Mouse (Mus musculus) myocyte (in vitro differentiated cells): Measurements from ENCODE around the gene Snx29. TPM values are rescaled to one million over a fixed set of nuclear protein-coding genes. Genes with fewer than 3 reads are reported as not detected.
A peak's percentile ranks its signal among the peaks of the same experiment; 100 is the strongest.
"Not testable (repeated sequence)": the region's sequence is repeated elsewhere in the genome, so short reads cannot be mapped to it uniquely, and the experiment has no call there.

ENCODE experiments used
- H3K27me3 ChIP-seq: one replicate; pipeline ENCODE4 v1.6.1; 2011; ENCODE audit not compliant: control insufficient read depth, insufficient read depth, insufficient read length
- H3K36me3 ChIP-seq: one replicate; pipeline ENCODE4 v1.6.1; 2011; ENCODE audit not compliant: control insufficient read depth, insufficient read depth
- H3K4me2 ChIP-seq: one replicate; pipeline ENCODE4 v1.6.1; 2011; ENCODE audit warnings: low read depth, control low read depth
- H3K4me3 ChIP-seq: one replicate; pipeline ENCODE4 v1.5.1; 2011; ENCODE audit warnings: mild to moderate bottlenecking, control low read depth, moderate library complexity
- H3K79me2 ChIP-seq: one replicate; pipeline ENCODE4 v1.6.1; 2011; ENCODE audit not compliant: control insufficient read depth, insufficient read depth
- H3ac ChIP-seq: one replicate; pipeline ENCODE4 v1.6.1; 2011; ENCODE audit not compliant: control insufficient read depth, insufficient read length
- CEBPB ChIP-seq: IDR thresholded peaks from 2 replicates; pipeline ENCODE4 v1.6.1; 2011; ENCODE audit warnings: mild to moderate bottlenecking, moderate library complexity; ENCODE audit not compliant: poor library complexity, insufficient read depth, severe bottlenecking
- E2F4 ChIP-seq: IDR thresholded peaks from one replicate; pipeline ENCODE4 v1.6.1; 2011; ENCODE audit warnings: mild to moderate bottlenecking, control low read depth, moderate library complexity; ENCODE audit not compliant: insufficient read depth
- MAX ChIP-seq: IDR thresholded peaks from one replicate; pipeline ENCODE4 v1.6.1; 2011; ENCODE audit warnings: low read depth, mild to moderate bottlenecking, control low read depth
- MYOD1 ChIP-seq, 3 experiments: IDR thresholded peaks; one replicate each; pipeline ENCODE4 v1.6.1; 2011; ENCODE audit warnings: control low read depth in 2 of 3, low read depth in 2 of 3, mild to moderate bottlenecking in 2 of 3, moderate library complexity in 1 of 3; ENCODE audit not compliant: insufficient read length in 2 of 3, control insufficient read depth in 1 of 3
- MYOG ChIP-seq, 3 experiments: IDR thresholded peaks; one replicate each; pipeline ENCODE4 v1.6.1; 2011; ENCODE audit warnings: control low read depth in 2 of 3, low read depth in 2 of 3, mild to moderate bottlenecking in 2 of 3; ENCODE audit not compliant: insufficient read length in 2 of 3, control insufficient read depth in 1 of 3, insufficient read depth in 1 of 3
- POLR2A ChIP-seq: IDR thresholded peaks from one replicate; pipeline ENCODE4 v1.6.1; 2011; ENCODE audit warnings: low read depth, mild to moderate bottlenecking, control low read depth, moderate library complexity; ENCODE audit not compliant: insufficient read length
- POLR2AphosphoS2 ChIP-seq: IDR thresholded peaks from one replicate; pipeline ENCODE4 v1.6.1; 2011; ENCODE audit warnings: low read depth, control low read depth; ENCODE audit not compliant: insufficient read length
- REST ChIP-seq: IDR thresholded peaks from one replicate; pipeline ENCODE4 v1.6.1; 2011; ENCODE audit warnings: mild to moderate bottlenecking, control low read depth, moderate library complexity; ENCODE audit not compliant: insufficient read depth, insufficient read length
- SRF ChIP-seq: IDR thresholded peaks from one replicate; pipeline ENCODE4 v1.6.1; 2011; ENCODE audit warnings: low read depth; ENCODE audit not compliant: control insufficient read depth, insufficient read length
- TCF12 ChIP-seq: IDR thresholded peaks from one replicate; pipeline ENCODE4 v1.6.1; 2011; ENCODE audit warnings: mild to moderate bottlenecking, control low read depth; ENCODE audit not compliant: poor library complexity, insufficient read depth, severe bottlenecking
- TCF3 ChIP-seq: IDR thresholded peaks from one replicate; pipeline ENCODE4 v1.6.1; 2011; ENCODE audit warnings: low read depth, control low read depth; ENCODE audit not compliant: insufficient read length
- USF1 ChIP-seq: IDR thresholded peaks from one replicate; pipeline ENCODE4 v1.6.1; 2011; ENCODE audit warnings: low read depth, mild to moderate bottlenecking, control low read depth, moderate library complexity
- polyA plus RNA-seq: library from polyadenylated mRNA; unstranded; fragments of >200 nt; fragmentation: generic; extraction: Trizol; gene quantifications from one replicate; pipeline ENCODE4 v1.2.1, GENCODE M21; 2012; ENCODE audit warnings: missing spikeins

Gene Snx29
- polyA plus RNA-seq, 1 experiment: 1.7 TPM

GRCm38 (mm10) chr16:11508341-11508740 is 185.6 kb downstream of the Snx29 start:
- no peaks in the 10 kb centered on the region for H3K27me3 ChIP-seq
- H3K4me2 ChIP-seq: no peak overlapping the region
- H3K4me3 ChIP-seq: no peak overlapping the region
- TF ChIP-seq CEBPB (no peak), MAX (no peak)
- no peaks in the 10 kb centered on the region for H3K79me2 ChIP-seq
- no peaks in the 10 kb centered on the region for H3K36me3 ChIP-seq
- H3ac ChIP-seq: no peak overlapping the region

- H3ac ChIP-seq: no peak overlapping the region
- H3K4me3 ChIP-seq: no peak overlapping the region
- no peak for TF ChIP-seq MAX
- TF ChIP-seq MYOD1 (IDR thresholded peaks at IDR 0.05; ENCODE audit: control insufficient read depth in 1 of 3, insufficient read length in 2 of 3, low read depth in 2 of 3): peak in 2 of 3 experiments; percentile 15 to 53
- no peak for TF ChIP-seq POLR2AphosphoS2
- peak in 1 of 3 experiments; percentile 48 for TF ChIP-seq MYOG (IDR thresholded peaks at IDR 0.05; ENCODE audit: control insufficient read depth in 1 of 3, insufficient read depth in 1 of 3, insufficient read length in 2 of 3, low read depth in 2 of 3)
- TF ChIP-seq USF1: no peak
- H3K4me2 ChIP-seq: no peak overlapping the region
- H3K27me3 ChIP-seq: no peaks in the 10 kb centered on the region
- H3K36me3 ChIP-seq: no peaks in the 10 kb centered on the region
- no peaks in the 10 kb centered on the region for H3K79me2 ChIP-seq
These were observed 187.7 kb downstream of the Snx29 start for GRCm38 (mm10) chr16:11510416-11510815.

- Histone ChIP-seq H3K4me3 (no peak overlapping the region), H3K36me3 (no peaks in the 10 kb centered on the region), H3K79me2 (no peaks in the 10 kb centered on the region), H3ac (no peak overlapping the region), H3K27me3 (no peaks in the 10 kb centered on the region), H3K4me2 (no peak overlapping the region)
- TF ChIP-seq SRF (no peak), CEBPB (no peak), USF1 (no peak), REST (peak; percentile 59), MYOD1 (IDR thresholded peaks at IDR 0.05; ENCODE audit: control insufficient read depth in 1 of 3, insufficient read length in 2 of 3, low read depth in 2 of 3) (no peak), E2F4 (no peak), TCF12 (no peak), POLR2A (no peak), POLR2AphosphoS2 (no peak)
These were observed 188.1 kb downstream of the Snx29 start for GRCm38 (mm10) chr16:11510854-11511253.

DNA sequence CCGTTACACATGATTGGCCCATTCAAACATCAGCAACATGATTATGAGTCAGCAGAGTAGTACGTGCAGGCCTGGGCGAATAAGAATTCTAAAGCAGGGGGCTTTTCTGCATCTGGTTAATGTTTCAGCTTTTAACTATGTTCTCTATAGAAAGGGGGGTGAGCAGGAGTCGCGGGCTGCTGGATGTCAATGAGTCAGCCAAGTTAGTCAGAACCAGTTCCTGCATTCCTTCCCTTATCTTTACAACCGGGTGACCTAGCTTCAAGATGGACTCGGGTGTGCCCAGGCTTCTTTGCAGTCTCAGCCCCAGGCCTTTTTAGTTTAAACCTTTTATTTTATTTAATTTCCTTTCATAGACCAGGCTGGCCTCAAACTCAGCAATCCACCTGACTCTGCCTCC is 189.0 kb downstream of the Snx29 start:
- not testable (repeated sequence) for H3K27me3 ChIP-seq, H3K36me3 ChIP-seq, H3K4me3 ChIP-seq, H3ac ChIP-seq, H3K4me2 ChIP-seq, H3K79me2 ChIP-seq

DNA sequence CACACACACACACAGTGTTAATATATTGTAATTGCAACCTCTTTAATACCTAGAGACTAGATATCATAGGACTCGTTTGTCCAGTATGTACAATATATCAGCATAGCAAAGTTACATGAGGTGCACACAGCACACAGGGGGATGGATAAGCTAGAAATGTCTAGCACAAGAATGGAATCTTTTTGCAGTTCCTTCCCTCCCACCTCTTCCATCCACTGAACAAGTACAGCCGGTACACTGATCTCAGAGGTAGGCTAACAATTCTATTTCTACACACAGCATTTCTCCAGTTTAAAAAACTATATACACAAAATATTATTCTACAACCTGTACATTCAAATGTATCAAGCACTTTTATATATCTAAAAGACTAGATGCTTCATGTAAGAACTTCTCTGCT is 194.0 kb downstream of the Snx29 start:
- Histone ChIP-seq H3K79me2 (no peaks in the 10 kb centered on the region), H3ac (no peak overlapping the region), H3K4me2 (no peak overlapping the region), H3K27me3 (no peaks in the 10 kb centered on the region), H3K36me3 (no peaks in the 10 kb centered on the region), H3K4me3 (no peak overlapping the region)
- TF ChIP-seq E2F4 (no peak), MYOD1 (IDR thresholded peaks at IDR 0.05; ENCODE audit: control insufficient read depth in 1 of 3, insufficient read length in 2 of 3, low read depth in 2 of 3) (no peak), USF1 (no peak)

GRCm38 (mm10) chr16:11517385-11517784 is 194.7 kb downstream of the Snx29 start:
- no peak for TF ChIP-seq E2F4
- TF ChIP-seq TCF3: no peak
- TF ChIP-seq MYOG (IDR thresholded peaks at IDR 0.05; ENCODE audit: control insufficient read depth in 1 of 3, insufficient read depth in 1 of 3, insufficient read length in 2 of 3, low read depth in 2 of 3): no peak
- no peak for TF ChIP-seq POLR2AphosphoS2
- H3ac ChIP-seq: no peak overlapping the region

More at GRCm38 (mm10) chr16:11517385-11517784, 194.7 kb downstream of the Snx29 start:
- Histone ChIP-seq H3K4me2 (no peak overlapping the region), H3K27me3 (no peaks in the 10 kb centered on the region), H3K4me3 (no peak overlapping the region), H3K36me3 (no peaks in the 10 kb centered on the region), H3K79me2 (no peaks in the 10 kb centered on the region)
